Mouse (Mus musculus): ENCODE results near the gene Dnmt3c. TPM values are rescaled to one million over a fixed set of nuclear protein-coding genes. Genes with fewer than 3 reads are reported as not detected.
"Not testable (repeated sequence)": the region's sequence is repeated elsewhere in the genome, so short reads cannot be mapped to it uniquely, and the experiment has no call there.

The Dnmt3c gene
- polyA plus RNA-seq (2014; fragmentation: Nextera tagmentation; extraction: Ambion mirVana): 0.49 and 0.77 TPM in 2 replicates

- no peaks in the 10 kb centered on the region for H3K4me1 ChIP-seq (replicated peaks; ENCODE audit: control insufficient read depth, insufficient read depth, low read length)
- no peaks in the 10 kb centered on the region for H3K36me3 ChIP-seq (ENCODE audit: control insufficient read depth, insufficient read depth, low read length)
- H3K27ac ChIP-seq (ENCODE audit: low read depth, low read length): no peak within 1 kb of the TSS
- ATAC-seq (replicated peaks; ENCODE audit: low FRiP score) (no peak), DNase-seq (ENCODE audit: low spot score) (no peak)
- H3K4me2 ChIP-seq: no peak within 1 kb of the TSS
- no peak within 1 kb of the TSS for H3K4me3 ChIP-seq (ENCODE audit: low read depth, low read length)
- H3K27me3 ChIP-seq (replicated peaks; ENCODE audit: control insufficient read depth, insufficient read depth, low read length): no peaks in the 10 kb centered on the region
- H3K9me3 ChIP-seq (ENCODE audit: control insufficient read depth, low read length): no peaks in the 10 kb centered on the region
- H3K9ac ChIP-seq (ENCODE audit: low read depth, low read length): no peak within 1 kb of the TSS
Observed at GRCm38 (mm10) chr2:153696352-153696751, at the start of gene Dnmt3c. Gene Dnmt3c, plus strand, starts transcription at chr2:153696652.

GRCm38 (mm10) chr2:153648773-153649297, 47.6 kb upstream of the Dnmt3c start:
- 22% methylated on average over 14 of the region's 14 CpGs for WGBS
- peak overlapping the region; percentile 13; the same call in 1 of the 2 replicates for H3K27ac ChIP-seq (ENCODE audit: low read depth, low read length)
- no peaks in the 10 kb centered on the region for H3K9me3 ChIP-seq (ENCODE audit: control insufficient read depth, low read length)
- peak overlapping the region; percentile 98 for H3K4me2 ChIP-seq
- H3K36me3 ChIP-seq (ENCODE audit: control insufficient read depth, insufficient read depth, low read length): no peaks in the 10 kb centered on the region; the same call in 1 of the 2 replicates
- no peak; the same call in 1 of the 2 replicates for ATAC-seq (replicated peaks; ENCODE audit: low FRiP score)
- peak; percentile 43 for DNase-seq (ENCODE audit: low spot score)
- H3K9ac ChIP-seq (ENCODE audit: low read depth, low read length): peak overlapping the region; percentile 85
- H3K4me3 ChIP-seq (ENCODE audit: low read depth, low read length): peak overlapping the region; percentile 90
- peaks cover 21% of the 10 kb centered on the region for H3K4me1 ChIP-seq (replicated peaks; ENCODE audit: control insufficient read depth, insufficient read depth, low read length)
- H3K27me3 ChIP-seq (replicated peaks; ENCODE audit: control insufficient read depth, insufficient read depth, low read length): no peaks in the 10 kb centered on the region

DNA sequence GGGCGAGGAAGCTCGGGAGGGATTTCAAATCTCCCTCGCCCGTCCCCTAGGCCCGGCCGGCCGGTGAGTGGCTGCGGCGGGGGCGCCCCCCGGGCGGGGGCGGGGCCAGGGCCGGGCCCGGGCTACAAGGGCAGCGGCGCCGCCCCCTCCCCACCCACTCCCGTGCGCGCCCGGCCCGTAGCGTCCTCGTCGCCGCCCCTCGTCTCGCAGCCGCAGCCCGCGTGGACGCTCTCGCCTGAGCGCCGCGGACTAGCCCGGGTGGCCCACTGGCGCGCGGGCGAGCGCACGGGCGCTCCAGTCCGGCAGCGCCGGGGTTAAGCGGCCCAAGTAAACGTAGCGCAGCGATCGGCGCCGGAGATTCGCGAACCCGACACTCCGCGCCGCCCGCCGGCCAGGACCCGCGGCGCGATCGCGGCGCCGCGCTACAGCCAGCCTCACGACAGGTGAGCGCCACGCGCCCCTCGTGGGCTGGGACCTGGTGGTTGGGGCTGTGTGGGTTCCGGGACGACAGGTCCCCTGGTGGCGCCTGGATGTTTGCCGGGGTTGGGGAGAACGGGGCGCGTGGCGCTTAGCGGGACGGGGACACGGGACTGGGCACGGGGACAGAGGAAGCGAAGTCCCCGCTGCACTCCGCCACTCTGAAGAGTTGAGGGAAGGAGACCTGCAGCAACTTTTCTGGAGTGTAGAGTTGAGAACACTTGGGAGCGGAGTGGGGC, 47.0 kb upstream of the Dnmt3c start, which contains the start of gene Dnmt3b:
Dnmt3b (plus strand) TSS at position 153 of the 716 bp plus-strand sequence.
- peak; percentile 78 for DNase-seq (ENCODE audit: low spot score)
- H3K9me3 ChIP-seq (ENCODE audit: control insufficient read depth, low read length): no peaks in the 10 kb centered on the region
- H3K9ac ChIP-seq (ENCODE audit: low read depth, low read length): peak within 1 kb of the TSS; percentile 85
- H3K4me1 ChIP-seq (replicated peaks; ENCODE audit: control insufficient read depth, insufficient read depth, low read length): peaks cover 21% of the 10 kb centered on the region
- peak; percentile 81 for ATAC-seq (replicated peaks; ENCODE audit: low FRiP score)
- H3K27ac ChIP-seq (ENCODE audit: low read depth, low read length): peak within 1 kb of the TSS; percentile 13; the same call in 1 of the 2 replicates
- no peaks in the 10 kb centered on the region for H3K27me3 ChIP-seq (replicated peaks; ENCODE audit: control insufficient read depth, insufficient read depth, low read length)
- peak within 1 kb of the TSS; percentile 90 for H3K4me3 ChIP-seq (ENCODE audit: low read depth, low read length)
- under 1% methylated on average over 88 of the region's 93 CpGs for WGBS
- peak within 1 kb of the TSS; percentile 98 for H3K4me2 ChIP-seq
- no peaks in the 10 kb centered on the region; the same call in 1 of the 2 replicates for H3K36me3 ChIP-seq (ENCODE audit: control insufficient read depth, insufficient read depth, low read length)

DNA sequence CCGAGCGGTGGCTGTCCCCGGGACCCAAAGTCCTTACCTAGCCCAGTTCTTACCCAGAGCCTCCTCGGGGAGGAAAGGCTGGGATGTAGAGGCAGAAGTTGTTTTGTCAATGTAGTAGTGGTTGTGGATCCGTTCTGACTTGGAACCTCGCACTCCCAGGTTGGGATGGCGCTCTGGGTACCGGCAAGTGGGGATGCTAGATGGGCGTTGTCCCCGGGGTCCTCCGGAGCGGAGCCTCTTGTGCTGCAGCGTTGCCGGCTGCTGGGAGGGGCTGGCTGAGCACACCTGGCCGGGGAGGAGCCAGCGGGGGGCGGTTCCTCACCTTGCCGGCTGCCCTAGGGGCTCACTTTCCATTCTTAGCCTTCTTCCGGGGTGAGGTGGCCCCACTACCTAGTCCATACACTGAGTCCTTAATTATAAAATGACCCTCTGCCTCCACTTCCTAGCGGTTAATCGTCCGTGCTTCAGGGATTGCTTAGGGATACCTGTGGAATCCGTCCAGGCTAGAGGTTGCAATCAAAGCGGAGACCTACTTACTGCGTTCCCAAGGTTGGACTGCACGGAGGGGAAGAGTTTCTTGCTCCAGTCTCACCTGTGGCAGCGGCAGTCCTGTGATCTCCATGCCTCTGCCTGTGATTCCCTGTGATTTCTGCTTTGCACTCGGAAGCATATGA, 46.3 kb upstream of the Dnmt3c start:
- WGBS: 3% methylated on average over 28 of the region's 28 CpGs
- no peaks in the 10 kb centered on the region for H3K9me3 ChIP-seq (ENCODE audit: control insufficient read depth, low read length)
- no peaks in the 10 kb centered on the region for H3K27me3 ChIP-seq (replicated peaks; ENCODE audit: control insufficient read depth, insufficient read depth, low read length)
- peak overlapping the region; percentile 85 for H3K9ac ChIP-seq (ENCODE audit: low read depth, low read length)
- H3K4me3 ChIP-seq (ENCODE audit: low read depth, low read length): peak overlapping the region; percentile 90
- peak overlapping the region; percentile 98 for H3K4me2 ChIP-seq
- DNase-seq (ENCODE audit: low spot score) (peak; percentile 52), ATAC-seq (replicated peaks; ENCODE audit: low FRiP score) (peak; percentile 29)
- no peak overlapping the region for H3K27ac ChIP-seq (ENCODE audit: low read depth, low read length)
- no peaks in the 10 kb centered on the region; the same call in 1 of the 2 replicates for H3K36me3 ChIP-seq (ENCODE audit: control insufficient read depth, insufficient read depth, low read length)
- peaks cover 21% of the 10 kb centered on the region for H3K4me1 ChIP-seq (replicated peaks; ENCODE audit: control insufficient read depth, insufficient read depth, low read length)

DNA sequence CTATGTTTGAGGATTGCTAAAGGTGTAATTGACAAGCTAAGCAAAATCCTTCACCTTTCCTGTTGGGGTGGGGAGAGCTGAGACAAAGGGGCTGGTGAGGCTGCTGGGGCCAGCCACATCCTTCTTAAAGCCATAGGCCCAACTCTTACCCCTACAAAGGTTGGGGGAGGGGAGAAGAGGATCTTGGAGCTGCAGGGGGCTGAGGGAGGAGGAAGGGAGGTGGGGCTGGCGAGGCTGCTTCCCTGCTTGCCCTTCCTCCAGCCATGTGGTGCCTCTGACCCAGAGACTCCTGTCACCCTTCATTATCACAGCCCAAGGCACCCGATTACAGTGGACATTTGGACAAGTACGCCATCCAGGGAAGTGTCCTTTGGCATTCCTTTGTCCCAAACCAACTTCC, 44.8 kb upstream of the Dnmt3c start:
- Histone ChIP-seq H3K36me3 (ENCODE audit: control insufficient read depth, insufficient read depth, low read length) (no peaks in the 10 kb centered on the region; the same call in 1 of the 2 replicates), H3K9me3 (ENCODE audit: control insufficient read depth, low read length) (no peaks in the 10 kb centered on the region), H3K27ac (ENCODE audit: low read depth, low read length) (no peak overlapping the region), H3K4me3 (ENCODE audit: low read depth, low read length) (0 out of 2 replicates have a peak overlapping the region, but pooled peaks have one; percentile 2), H3K27me3 (replicated peaks; ENCODE audit: control insufficient read depth, insufficient read depth, low read length) (no peaks in the 10 kb centered on the region), H3K4me1 (replicated peaks; ENCODE audit: control insufficient read depth, insufficient read depth, low read length) (peaks cover 21% of the 10 kb centered on the region), H3K4me2 (no peak overlapping the region), H3K9ac (ENCODE audit: low read depth, low read length) (no peak overlapping the region)
- DNase-seq (ENCODE audit: low spot score) (no peak), ATAC-seq (replicated peaks; ENCODE audit: low FRiP score) (no peak)
- 50% methylated on average over 3 of the region's 3 CpGs for WGBS

DNA sequence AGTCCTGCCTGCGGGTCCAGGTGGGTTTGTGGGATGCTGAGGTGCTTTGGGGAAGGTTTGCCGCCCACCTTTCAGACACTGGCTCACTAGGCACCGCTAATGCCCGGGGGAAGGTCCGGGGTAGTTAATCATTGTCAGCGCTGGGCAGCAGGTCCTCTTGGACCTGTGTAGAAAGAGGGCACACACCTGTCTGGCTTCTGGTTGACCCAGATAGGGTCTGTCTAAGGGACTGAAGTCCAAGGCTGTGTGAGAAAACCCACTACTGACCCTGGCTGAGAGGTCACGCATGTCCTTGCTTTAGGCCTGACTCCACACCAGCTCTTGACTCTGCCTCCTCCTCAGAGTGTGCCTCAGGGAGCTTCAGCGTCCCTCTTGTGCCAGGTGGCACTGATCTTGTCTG, 38.8 kb upstream of the Dnmt3c start:
- DNase-seq (ENCODE audit: low spot score); H3K9ac ChIP-seq (ENCODE audit: low read depth, low read length); H3K27ac ChIP-seq (ENCODE audit: low read depth, low read length); H3K36me3 ChIP-seq (ENCODE audit: control insufficient read depth, insufficient read depth, low read length); H3K4me2 ChIP-seq; H3K9me3 ChIP-seq (ENCODE audit: control insufficient read depth, low read length); H3K4me1 ChIP-seq (replicated peaks; ENCODE audit: control insufficient read depth, insufficient read depth, low read length); H3K4me3 ChIP-seq (ENCODE audit: low read depth, low read length); H3K27me3 ChIP-seq (replicated peaks; ENCODE audit: control insufficient read depth, insufficient read depth, low read length): not testable (repeated sequence)
- WGBS: 84% methylated on average over 8 of the region's 8 CpGs
- 0 out of 2 replicates have a peak, but pooled peaks have one; percentile 29 for ATAC-seq (replicated peaks; ENCODE audit: low FRiP score)

- no peaks in the 10 kb centered on the region for H3K9me3 ChIP-seq (ENCODE audit: control insufficient read depth, low read length)
- H3K27ac ChIP-seq (ENCODE audit: low read depth, low read length): no peak overlapping the region
- H3K4me3 ChIP-seq (ENCODE audit: low read depth, low read length): no peak overlapping the region
- WGBS: 39% methylated on average over 3 of the region's 3 CpGs
- no peaks in the 10 kb centered on the region for H3K27me3 ChIP-seq (replicated peaks; ENCODE audit: control insufficient read depth, insufficient read depth, low read length)
- H3K4me2 ChIP-seq: no peak overlapping the region
- DNase-seq (ENCODE audit: low spot score) (no peak), ATAC-seq (replicated peaks; ENCODE audit: low FRiP score) (no peak)
- H3K4me1 ChIP-seq (replicated peaks; ENCODE audit: control insufficient read depth, insufficient read depth, low read length): peaks cover 3% of the 10 kb centered on the region; the same call in 1 of the 2 replicates
- no peak overlapping the region for H3K9ac ChIP-seq (ENCODE audit: low read depth, low read length)
- H3K36me3 ChIP-seq (ENCODE audit: control insufficient read depth, insufficient read depth, low read length): 0 out of 2 replicates have a peak, but pooled peaks cover 2% of the 10 kb centered on the region
Observed at GRCm38 (mm10) chr2:153660616-153661015, 35.8 kb upstream of the Dnmt3c start.

GRCm38 (mm10) chr2:153665401-153665800, 31.1 kb upstream of the Dnmt3c start:
- no peak for ATAC-seq (replicated peaks; ENCODE audit: low FRiP score)
- Histone ChIP-seq H3K27me3 (replicated peaks; ENCODE audit: control insufficient read depth, insufficient read depth, low read length) (no peaks in the 10 kb centered on the region), H3K9ac (ENCODE audit: low read depth, low read length) (no peak overlapping the region), H3K4me2 (no peak overlapping the region), H3K27ac (ENCODE audit: low read depth, low read length) (no peak overlapping the region), H3K4me3 (ENCODE audit: low read depth, low read length) (no peak overlapping the region), H3K4me1 (replicated peaks; ENCODE audit: control insufficient read depth, insufficient read depth, low read length) (peaks cover 3% of the 10 kb centered on the region; the same call in 1 of the 2 replicates), H3K36me3 (ENCODE audit: control insufficient read depth, insufficient read depth, low read length) (peaks cover 5% of the 10 kb centered on the region; the same call in 1 of the 2 replicates), H3K9me3 (ENCODE audit: control insufficient read depth, low read length) (no peaks in the 10 kb centered on the region)
- WGBS: 84% methylated on average over 7 of the region's 7 CpGs
- DNase-seq (ENCODE audit: low spot score): no peak
